Mouse (Mus musculus) left cerebral cortex, postnatal 14 days (tissue): Measurements from ENCODE around the gene Cubn. TPM values are rescaled to one million over a fixed set of nuclear protein-coding genes. Genes with fewer than 3 reads are reported as not detected.

Source experiments
- DNase-seq, 2 experiments: peaks; one replicate each; pipeline ENCODE4 v3.0.0; 2021 to 2022; ENCODE audit warnings: low spot score in 2 of 2, mixed read lengths in 1 of 2
- intact Hi-C: fragments of 180-260 bp; cut with DNase I; formaldehyde crosslinking; loops from one replicate; pipeline ENCODE4 v1.15.1; 2025
- total RNA-seq, 2 experiments: library from RNA; stranded (reverse); gene quantifications; 2 replicates each; pipeline ENCODE4 v1.2.3; 2021

Cubn gene
- total RNA-seq, 2 experiments from 2014 or later = 0.36 to 0.48 TPM

DNA sequence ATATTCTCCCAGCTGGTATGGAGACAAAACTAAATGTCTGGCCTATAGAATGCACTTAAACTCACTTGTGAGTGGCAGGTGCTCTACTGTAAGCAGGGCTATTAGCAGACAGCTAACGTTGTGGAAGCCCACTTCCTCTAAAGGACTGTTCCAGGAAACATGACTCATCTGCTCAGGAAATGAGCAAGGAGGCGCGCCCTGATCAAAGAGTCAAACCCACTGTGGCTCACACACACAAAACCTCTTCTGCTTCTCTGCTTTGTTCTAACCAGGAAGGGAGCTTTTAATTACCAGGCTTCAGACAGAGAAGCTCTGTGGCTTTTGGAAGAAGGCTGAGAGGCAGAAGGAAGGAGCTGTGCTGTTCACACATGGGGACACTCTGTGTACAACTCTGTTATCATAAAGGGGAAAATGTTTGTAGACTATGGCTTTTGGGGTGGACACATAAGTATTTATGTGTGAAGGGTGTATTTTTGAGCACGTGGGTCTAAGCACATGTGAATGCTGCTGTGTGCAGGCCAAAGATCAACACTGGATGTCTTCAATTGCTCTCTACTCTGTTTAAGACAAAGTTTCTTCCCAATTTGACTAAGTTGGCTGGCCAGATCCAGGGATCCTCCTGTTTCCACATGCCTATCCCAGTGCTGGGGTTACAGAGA is 78.0 kb downstream of the Cubn start:
- peak in 1 of 2 experiments; percentile 21 for DNase-seq
- intact Hi-C loops = no loop called here

DNA sequence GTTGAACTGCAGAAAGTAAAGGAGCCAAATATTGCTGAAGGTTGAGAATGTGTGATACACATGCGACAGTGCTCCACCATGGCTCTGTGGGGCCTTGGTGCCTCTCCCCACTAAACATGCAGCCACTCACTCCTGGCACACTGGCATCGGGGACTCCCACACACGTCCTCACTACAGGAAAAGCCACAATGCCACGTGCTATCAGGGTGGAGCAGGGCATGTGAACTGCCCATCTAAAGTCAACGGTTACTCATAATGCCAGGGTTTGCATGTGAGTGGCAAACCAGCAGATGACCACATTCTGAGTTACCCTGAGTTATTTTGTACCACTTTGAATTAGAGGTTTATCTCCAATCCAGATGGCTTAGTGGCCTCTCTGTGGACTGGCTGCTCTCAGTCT is 81.0 kb downstream of the Cubn start:
- intact Hi-C loops = no loop called here
- DNase-seq = no peak

DNA sequence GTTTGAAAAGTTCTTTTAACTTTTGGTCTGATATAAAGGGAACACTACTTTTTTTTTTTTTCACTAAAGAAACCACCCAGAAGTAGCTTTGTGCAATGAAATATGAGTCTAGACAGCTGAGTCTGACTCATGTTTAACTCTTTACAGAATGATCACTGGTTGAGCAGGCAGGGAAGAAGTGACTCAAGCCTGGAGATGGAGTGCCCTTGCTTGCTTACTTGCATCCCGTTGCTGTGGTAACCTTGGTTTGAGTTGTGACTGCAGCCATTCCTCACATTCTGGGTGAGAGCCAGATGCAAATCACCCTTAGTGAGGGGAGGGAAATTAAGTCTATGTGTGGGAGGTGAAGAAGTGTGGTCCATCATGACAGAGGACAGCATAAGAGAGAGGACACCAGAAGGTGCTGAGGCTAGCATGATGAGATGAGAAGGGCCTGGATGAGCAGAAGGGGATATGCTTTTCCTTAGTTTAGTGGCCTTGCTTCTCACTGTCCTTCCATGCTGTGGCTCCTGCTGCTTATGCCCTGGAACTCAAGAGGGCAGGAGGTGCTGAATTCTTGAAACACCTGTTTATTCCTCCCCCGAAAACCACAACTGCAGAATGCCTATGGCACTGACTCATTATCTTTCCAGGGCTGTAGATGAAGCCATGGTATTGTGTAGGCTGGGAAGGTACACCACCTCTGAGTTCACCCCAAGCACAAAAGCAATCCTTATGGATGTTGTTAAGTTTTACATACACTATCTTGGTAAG is 81.7 kb downstream of the Cubn start:
- DNase-seq = peak; percentile 16 to 60
- intact Hi-C loops = no loop called here

DNA sequence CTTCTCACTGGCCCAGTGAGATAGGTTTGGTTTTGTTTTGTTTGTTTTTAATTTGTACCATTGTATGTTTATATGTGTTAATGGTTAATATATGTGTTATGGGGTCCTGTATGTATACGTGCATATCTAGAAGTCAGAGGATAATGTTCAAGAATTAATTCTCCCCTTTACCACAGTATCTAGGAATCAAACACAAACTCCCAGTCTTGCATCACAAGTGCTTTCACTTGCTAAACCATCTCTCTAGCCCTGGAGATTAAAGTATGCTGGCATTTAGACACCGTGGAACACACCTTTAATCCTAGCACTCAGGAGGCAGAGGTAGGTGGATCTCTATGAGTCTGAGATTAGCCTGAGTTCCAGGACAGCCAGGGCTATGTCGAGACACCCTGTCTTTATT is 83.3 kb downstream of the Cubn start:
- intact Hi-C loops = no loop called here
- DNase-seq = no peak

DNA sequence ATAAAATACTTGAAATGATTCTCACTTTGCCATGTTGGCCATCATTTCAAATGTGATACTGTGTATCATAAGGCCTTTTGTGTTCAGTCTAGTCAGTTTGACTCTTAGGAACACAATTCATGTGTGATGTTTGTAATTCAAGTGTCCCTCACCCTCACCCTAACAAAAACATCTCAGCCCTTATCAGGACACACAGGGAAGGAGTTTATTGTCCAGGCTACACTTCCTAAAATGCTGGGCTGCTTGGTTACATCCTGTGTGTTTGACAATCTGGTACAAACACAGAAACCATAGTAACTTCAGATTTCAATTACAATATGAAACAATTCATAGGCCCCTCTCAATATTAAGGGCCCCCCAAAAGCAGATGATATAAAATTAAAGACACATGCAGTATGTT is 83.9 kb downstream of the Cubn start:
- intact Hi-C loops = no loop called here
- no peak for DNase-seq

DNA sequence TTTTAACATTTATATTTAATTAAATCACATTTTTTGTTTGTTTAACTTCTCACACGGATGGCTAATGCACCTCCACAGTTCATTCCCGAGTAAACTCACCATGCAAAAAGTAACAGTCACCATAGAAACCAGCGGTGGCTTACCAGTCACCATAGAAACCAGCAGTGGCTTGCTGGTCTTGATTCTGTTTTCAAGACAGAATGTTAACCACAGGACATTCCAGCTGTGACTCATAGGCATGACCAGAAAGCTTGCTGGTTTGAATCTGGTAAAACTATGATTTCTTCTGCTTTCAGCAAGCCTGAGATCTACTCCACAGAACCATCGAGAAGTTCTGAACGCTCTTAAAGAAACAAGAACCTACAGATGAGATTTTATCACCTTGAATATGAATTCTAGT is 84.3 kb downstream of the Cubn start:
- intact Hi-C loops = no loop called here

DNA sequence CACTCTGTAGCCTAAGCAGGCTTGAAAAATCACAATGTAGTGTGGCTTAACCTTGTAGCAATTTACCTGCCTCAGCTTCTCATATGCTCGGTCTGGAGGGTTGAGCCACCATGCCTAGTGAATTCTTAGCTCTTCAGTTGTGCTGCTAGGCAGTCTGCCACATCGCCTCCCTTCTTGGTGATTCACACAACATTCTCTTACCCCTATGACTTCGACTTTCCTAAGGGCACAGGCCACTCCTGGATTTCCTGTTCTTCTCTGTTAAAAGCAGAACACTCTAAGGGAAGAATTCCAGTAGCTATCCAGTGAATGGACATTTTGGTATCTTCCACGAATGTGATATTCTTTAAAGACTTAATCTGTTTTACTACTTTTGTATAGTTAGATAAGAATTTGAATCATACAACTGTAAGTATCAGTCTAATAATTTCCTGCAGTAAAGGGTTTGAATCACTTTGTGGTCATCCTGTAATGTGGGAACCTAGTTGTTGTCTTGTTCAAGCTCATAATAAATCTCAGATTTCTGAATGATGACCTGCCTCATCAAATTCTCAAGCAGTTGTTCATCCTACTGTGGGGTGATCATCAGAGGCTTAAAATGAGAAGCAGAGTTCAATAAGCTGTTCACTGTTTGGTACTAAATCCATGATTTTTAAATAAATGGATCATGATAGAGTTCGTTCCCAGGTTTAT is 86.5 kb downstream of the Cubn start:
- DNase-seq = no peak
- intact Hi-C loops = no loop called here

More for the DNA sequence above, 84.3 kb downstream of the Cubn start:
- DNase-seq = peak in 1 of 2 experiments; percentile 10

DNA sequence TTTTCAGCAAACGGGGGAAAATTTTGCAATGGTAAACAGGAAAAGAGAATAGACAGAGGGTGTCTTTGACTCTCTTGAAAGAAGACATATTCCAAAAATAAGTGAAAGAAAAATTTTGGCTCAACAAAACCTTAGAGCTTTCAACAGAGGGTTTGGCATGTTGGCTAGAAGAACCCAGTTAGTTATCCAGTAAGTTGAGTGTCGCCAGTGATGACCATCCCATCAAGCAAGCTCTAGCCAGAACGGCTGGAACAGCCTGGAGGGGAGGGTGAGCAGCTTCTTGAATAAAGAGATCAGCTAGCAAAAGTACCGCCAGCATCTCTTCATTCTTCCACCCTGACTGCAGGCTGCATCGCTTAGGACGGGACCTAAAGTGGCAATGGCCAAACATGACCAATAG is 90.8 kb downstream of the Cubn start:
- no peak for DNase-seq
- intact Hi-C loops = no loop called here

DNA sequence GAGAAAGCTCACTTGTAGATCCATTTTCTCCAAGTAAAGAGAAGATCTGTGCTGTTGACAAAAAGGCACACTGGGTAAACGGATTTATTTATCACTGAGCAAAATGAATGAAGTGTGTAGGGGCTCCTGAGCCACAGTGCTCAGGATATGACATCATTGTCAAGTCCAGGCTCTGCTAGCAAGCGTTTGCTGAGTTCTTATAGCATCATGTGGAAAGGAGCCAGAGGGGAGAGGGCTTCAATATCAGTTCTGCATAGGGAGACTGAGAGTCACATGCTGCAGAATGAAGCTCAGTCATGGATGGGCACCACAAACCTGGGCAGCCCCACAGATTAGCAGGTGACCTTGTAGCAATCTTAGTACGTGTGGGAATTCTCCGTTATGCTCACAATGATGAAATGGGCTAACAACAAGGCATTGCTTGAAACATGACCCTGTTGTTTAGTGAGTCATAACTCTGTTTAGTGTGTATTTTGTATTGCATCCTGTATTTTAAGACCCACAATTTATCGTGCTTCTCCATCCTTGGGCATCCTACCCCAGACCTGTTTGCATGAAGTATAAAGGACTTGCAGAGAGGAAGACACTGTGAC is 92.0 kb downstream of the Cubn start:
- no peak for DNase-seq
- intact Hi-C loops = loop anchor here (10.0 kb wide), 1 partner anchor 175 kb away; the partner anchor contains the start of gene Vim

DNA sequence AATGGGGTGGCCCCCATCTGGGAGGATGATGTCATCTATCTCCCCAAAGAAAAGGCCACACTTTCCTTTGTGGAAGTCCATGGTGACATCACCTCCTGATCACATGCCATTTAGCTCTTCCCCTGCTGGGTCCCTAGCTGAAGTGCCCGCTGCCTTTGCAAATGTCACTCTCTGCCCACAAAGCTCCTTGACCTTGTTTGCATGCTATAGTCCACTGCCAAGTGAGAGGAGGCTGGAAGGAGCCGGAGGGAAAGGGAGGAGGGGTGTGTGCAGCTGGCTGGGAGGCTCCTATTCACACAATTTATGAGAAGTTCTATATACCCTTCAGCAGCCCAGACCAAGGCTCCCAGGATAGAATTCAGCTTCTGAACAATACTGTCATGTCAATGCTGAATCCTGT is 92.7 kb downstream of the Cubn start:
- no peak for DNase-seq
- intact Hi-C loops = loop anchor here (10.0 kb wide), 1 partner anchor 176 kb away; the partner anchor contains the start of gene Vim

DNA sequence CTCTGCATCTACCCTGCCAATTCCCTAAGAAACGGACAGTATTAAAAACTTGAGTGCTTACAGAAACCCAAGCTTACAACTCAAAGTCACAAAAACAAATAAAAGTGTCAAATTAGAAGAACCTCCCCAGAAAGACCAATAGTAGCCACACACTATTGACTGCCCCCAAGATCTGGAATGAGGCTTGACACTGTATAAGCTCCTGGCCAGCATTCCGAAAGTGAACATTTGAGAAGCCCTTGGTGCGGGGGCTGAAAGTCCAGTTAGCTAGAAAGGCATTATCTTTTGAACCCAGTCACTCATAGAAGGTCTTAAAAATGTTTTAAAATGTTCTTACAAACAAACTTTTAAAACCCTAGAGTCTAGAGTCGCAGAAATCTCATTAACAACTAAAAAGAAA is 93.1 kb downstream of the Cubn start:
- no peak for DNase-seq
- intact Hi-C loops = loop anchor here (10.0 kb wide), 1 partner anchor 176 kb away; the partner anchor contains the start of gene Vim

DNA sequence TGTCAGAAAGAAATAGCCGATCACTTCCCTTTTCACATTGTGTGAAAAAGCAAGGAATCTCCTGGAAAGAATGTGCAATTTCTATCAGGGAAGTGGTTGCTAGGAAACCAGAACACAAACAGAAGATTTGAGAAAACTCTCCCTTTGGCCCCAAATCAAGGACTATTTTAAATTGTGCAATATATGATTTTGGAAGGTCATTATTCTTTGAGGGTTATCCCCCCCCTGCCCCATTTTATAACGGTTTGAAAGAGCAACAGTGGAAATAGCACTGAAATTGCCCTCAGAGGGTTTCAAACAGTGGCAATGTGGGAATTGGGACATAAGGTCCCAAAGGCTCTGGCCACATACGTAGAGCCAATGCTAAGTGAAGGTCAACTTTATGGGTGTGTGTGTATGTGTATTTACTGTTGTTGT is 95.5 kb downstream of the Cubn start:
- intact Hi-C loops = loop anchor here (10.0 kb wide), 1 partner anchor 179 kb away; the partner anchor contains the start of gene Vim
- DNase-seq = no peak

DNA sequence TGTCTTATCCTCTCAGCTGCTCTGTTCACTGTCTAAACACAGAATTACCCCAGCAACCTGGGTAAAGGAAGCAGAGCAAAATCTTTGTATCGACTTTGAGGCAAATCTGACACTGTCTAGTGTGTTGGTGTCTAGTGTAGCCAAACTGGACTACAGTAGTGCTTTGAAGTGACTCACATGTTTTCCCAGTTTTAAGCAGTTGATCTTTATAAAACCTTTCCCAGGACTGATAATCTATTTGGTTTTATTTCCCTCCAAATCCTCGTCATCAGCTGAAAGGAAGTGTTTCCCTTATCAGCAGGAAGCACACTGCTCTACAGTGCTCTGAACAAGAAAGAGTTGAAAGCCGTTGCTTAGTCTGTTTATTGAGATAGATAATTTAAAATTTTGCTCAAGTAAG is 100.6 kb downstream of the Cubn start:
- intact Hi-C loops = loop anchor here (10.0 kb wide), 1 partner anchor 184 kb away; the partner anchor contains the start of gene Vim
- no peak for DNase-seq

DNA sequence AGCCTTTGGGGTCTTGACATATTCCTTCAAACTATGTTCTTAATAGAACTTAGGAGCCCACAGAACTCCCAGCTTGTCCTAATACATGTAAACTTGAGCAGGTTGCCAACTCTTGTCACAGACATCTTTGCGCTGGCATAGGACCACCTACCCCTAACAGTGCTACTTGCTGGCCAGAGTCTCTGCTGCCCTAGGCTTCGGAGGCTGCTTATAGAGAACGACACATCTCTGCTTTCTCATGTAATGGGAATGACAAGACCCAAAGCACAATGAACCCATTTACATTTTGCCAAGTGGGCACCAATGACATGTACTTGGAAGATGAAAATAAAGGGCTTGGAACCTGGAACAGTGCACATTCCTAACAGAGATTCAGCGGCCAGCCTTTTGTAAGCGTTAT is 105.0 kb downstream of the Cubn start:
- intact Hi-C loops = no loop called here
- no peak for DNase-seq

DNA sequence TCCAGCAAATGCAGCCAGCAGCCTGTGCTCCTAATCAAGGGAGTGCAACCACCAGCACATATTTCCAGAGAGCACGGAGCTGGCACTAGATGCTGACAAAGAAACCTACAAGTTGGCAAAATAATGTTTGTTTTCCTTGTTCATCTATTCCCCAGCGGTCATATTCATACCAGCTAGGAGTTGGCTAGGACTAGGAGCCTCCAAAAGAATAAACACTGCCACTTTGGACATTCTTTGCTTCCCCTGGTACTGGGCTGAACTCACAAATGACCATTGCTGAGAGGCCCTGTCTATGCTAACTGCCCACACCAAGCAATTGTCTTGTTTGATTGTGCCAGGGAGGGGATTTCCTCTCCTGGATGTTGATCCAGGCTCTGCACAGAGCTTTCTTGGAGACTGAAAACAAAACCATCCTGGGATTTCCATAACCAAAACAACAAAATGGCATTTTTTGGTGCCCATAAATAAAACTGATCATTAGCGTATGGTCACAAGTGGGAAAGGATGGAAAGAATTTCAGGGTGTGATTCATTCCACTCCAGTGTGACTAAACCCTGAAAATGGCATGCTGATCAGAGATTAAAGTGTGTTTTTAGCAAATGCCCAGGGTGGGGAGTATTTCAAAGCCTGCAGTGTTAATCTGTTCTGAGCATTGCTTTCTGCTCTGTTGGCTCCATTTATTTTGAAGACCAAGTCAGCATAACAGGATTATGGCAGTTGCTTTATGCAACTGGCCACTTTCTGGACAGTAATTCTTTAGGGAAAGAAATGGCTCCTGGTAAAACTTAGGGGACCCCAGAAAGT is 105.9 kb downstream of the Cubn start:
- intact Hi-C loops = no loop called here

DNA sequence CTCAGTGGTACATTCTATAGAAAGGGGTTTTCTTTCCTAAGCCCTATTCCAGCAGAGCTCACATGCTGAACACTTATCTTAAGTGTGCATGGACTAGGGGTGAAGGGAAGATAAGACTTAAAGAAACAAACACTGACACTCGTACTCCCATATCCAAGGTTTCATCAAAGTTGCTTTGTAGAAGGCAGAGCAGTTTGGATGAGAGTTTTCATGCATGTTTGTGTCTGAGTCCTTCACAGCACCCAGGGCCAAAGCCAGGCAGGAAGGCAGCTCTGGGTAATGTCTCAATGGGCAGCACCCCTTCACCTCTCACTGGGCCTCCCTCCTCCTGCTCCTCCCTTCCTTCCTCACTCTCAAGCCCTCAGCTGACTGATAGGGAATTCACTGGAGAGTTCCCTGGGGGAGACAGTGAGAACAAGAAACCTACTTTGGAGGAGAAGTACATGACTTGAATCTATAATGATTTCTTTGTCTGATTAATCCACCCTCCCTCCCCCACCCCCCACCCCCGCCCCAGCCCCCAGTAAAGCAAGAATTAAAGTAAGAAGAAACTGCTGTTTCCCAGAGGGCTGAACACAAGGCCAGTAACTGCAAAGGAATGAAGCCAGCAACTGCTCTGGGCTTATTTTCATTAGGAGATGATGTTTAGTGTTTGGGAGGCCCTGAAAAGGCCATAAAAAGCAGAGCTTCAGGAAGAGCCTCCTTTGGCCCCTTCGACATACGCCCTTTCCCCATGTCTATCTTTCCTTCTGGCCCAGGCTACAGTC is 106.7 kb downstream of the Cubn start:
- no peak for DNase-seq
- intact Hi-C loops = no loop called here

More for the DNA sequence above, 105.9 kb downstream of the Cubn start:
- DNase-seq = no peak

DNA sequence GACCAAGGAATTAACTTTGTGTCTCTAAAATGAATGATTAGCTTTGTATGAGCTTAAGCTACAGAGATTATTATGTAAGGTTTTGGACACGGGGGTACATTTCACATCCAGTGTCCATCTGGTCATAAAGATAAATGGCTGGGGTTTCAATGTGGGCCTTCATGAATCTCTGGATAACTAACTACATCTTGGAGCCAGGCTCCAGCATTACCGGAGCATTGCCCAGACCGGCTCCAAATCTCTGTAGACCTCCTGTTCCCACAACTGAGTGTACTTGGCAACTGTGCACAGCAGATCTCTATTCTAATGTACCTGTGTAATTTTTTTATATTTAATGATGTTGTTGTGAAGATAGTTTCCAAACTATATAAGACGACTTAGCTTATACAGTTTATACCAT is 115.4 kb downstream of the Cubn start:
- no peak for DNase-seq
- intact Hi-C loops = no loop called here

DNA sequence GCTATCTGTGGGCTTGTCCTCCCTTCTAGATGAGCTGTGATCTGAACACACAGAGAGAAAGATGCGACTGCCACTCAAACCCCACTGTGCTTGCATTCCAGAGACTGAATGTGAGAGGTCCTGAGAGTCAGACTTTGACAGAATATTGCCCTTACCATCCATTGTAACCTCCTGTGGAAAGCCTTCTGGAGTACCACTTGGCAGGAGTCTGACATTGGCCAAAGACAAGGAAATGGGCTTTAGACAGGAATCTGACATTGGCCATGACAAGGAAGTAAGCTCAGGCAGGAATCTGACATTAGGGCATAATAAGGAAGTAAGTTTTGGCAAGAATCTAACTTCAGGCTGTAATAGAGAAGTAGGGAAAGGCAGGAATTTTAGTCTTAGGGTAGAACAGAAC is 118.3 kb downstream of the Cubn start:
- intact Hi-C loops = no loop called here
- no peak for DNase-seq
